Mouse (Mus musculus) testis, adult 2 months (tissue): ENCODE data around the gene Atp1a2.

Source experiments
- CTCF ChIP-seq: fragments of 200-500 bp; IDR thresholded peaks from 2 replicates; pipeline ENCODE4 v1.5.1; 2012; ENCODE audit warnings: low read depth, mild to moderate bottlenecking, inconsistent platforms, low read length, moderate library complexity; ENCODE audit not compliant: control insufficient read depth, insufficient read depth, insufficient replicate concordance
- POLR2A ChIP-seq: fragments of 200-500 bp; IDR thresholded peaks from 2 replicates; pipeline ENCODE4 v1.6.1; 2012; ENCODE audit warnings: low read depth, mild to moderate bottlenecking, inconsistent platforms, low read length, moderate library complexity; ENCODE audit not compliant: control insufficient read depth

GRCm38 (mm10) chr1:172300247-172300646 lies 2.4 kb upstream of the Atp1a2 start:
- TF ChIP-seq CTCF (no peak), POLR2A (0 out of 2 replicates have a peak, but pooled peaks have one; percentile 14)
